Mouse (Mus musculus) olfactory bulb, adult 2 months (tissue): ENCODE results near the gene D6Ertd527e.

Experiments used
- CTCF ChIP-seq: fragments of 200-500 bp; IDR thresholded peaks from 2 replicates; pipeline ENCODE4 v1.5.1; 2012; ENCODE audit warnings: low read depth, mild to moderate bottlenecking, low read length, moderate library complexity; ENCODE audit not compliant: insufficient read depth
- POLR2A ChIP-seq: fragments of 200-500 bp; IDR thresholded peaks from 2 replicates; pipeline ENCODE4 v1.6.1; 2012; ENCODE audit warnings: mild to moderate bottlenecking, low read depth, low read length, moderate library complexity; ENCODE audit not compliant: insufficient read depth

GRCm38 (mm10) chr6:87059754-87060153 lies 44.8 kb upstream of the D6Ertd527e start:
- TF ChIP-seq POLR2A (no peak), CTCF (no peak)
